Mouse (Mus musculus) midbrain, postnatal 0 days (tissue): ENCODE data around the gene Atp5l. TPM values are rescaled to one million over a fixed set of nuclear protein-coding genes. Genes with fewer than 3 reads are reported as not detected.

ENCODE experiments used
- ATAC-seq: fragments of 200-750 bp; cut with Nextera tagmentation; 2 replicates; pipeline ENCODE4 v1.8.0; 2017; ENCODE audit warnings: moderate number of reproducible peaks, mild to moderate bottlenecking, moderate TSS enrichment, moderate library complexity; ENCODE audit not compliant: low FRiP score
- DNase-seq: peaks from one replicate; pipeline ENCODE4 v3.0.0-alpha.2; 2015; ENCODE audit warnings: low spot score
- H3K27ac ChIP-seq: fragments of 300-500 bp; sonication (generic); 2 replicates; pipeline ENCODE4 v1.5.1; 2014; ENCODE audit warnings: low read depth, mild to moderate bottlenecking, low read length, mixed read lengths
- H3K27me3 ChIP-seq: fragments of 300-500 bp; sonication (generic); 2 replicates; pipeline ENCODE4 v1.6.1; 2014; ENCODE audit warnings: low read length, control low read depth, mixed read lengths; ENCODE audit not compliant: insufficient read depth
- H3K36me3 ChIP-seq: fragments of 300-500 bp; sonication (generic); 2 replicates; pipeline ENCODE4 v1.6.1; 2014; ENCODE audit warnings: low read length, control low read depth, mixed read lengths; ENCODE audit not compliant: insufficient read depth
- H3K4me1 ChIP-seq: fragments of 300-500 bp; sonication (generic); 2 replicates; pipeline ENCODE4 v1.6.1; 2014; ENCODE audit warnings: mild to moderate bottlenecking, control low read depth, antibody characterized with exemption, low read length, mixed read lengths; ENCODE audit not compliant: insufficient read depth
- H3K4me2 ChIP-seq: fragments of 300-500 bp; sonication (generic); 2 replicates; pipeline ENCODE4 v1.6.1; 2014; ENCODE audit warnings: low read depth, mild to moderate bottlenecking, low read length, mixed read lengths; ENCODE audit not compliant: poor library complexity, severe bottlenecking
- H3K4me3 ChIP-seq: fragments of 300-500 bp; sonication (generic); 2 replicates; pipeline ENCODE4 v1.5.1; 2014; ENCODE audit warnings: low read depth, mild to moderate bottlenecking, low read length, moderate library complexity
- H3K9ac ChIP-seq: fragments of 300-500 bp; sonication (generic); replicated peaks from 2 replicates; pipeline ENCODE4 v1.6.1; 2014; ENCODE audit warnings: mild to moderate bottlenecking, low read length, moderate library complexity, mixed read lengths; ENCODE audit not compliant: poor library complexity, severe bottlenecking
- H3K9me3 ChIP-seq: fragments of 300-500 bp; sonication (generic); 2 replicates; pipeline ENCODE4 v1.6.1; 2016; ENCODE audit warnings: low read length, control low read depth
- CTCF ChIP-seq: IDR thresholded peaks from 2 replicates; pipeline ENCODE4 v1.5.1; 2016; ENCODE audit warnings: antibody characterized with exemption, mild to moderate bottlenecking
- WGBS: fragments of 180-500 bp; shearing (Covaris S2); extraction: QIAGEN DNeasy Blood & Tissue Kit; methylation state at CpG from one replicate; pipeline ENCODE4 v1.1.7; 2014; 5-methylcytosine and 5-hydroxymethylcytosine counted together
- polyA plus RNA-seq: library from polyadenylated mRNA; unstranded; fragments of >200 nt; fragmentation: Nextera tagmentation; extraction: Ambion mirVana; gene quantifications from 2 replicates; pipeline ENCODE4 v1.2.1, GENCODE M21; 2015
- total RNA-seq: library from RNA; depleted of rRNA; stranded (reverse); fragments of >200 nt; gene quantifications from 2 replicates; pipeline ENCODE4 v1.2.3, GENCODE M21; 2014

The Atp5l gene
- total and polyA plus RNA-seq, 2 experiments from 2014 or later: 253 to 874 TPM

GRCm38 (mm10) chr9:44881941-44882435 is 38.6 kb downstream of the Atp5l start:
- TF ChIP-seq CTCF: no peak; the same call in 1 of the 2 replicates
- Histone ChIP-seq H3K27me3 (no peaks in the 10 kb centered on the region), H3K27ac (peak overlapping the region; percentile 99), H3K9ac (peak overlapping the region; percentile 99), H3K4me1 (peaks cover 15% of the 10 kb centered on the region), H3K4me2 (peak overlapping the region; percentile 90), H3K9me3 (no peaks in the 10 kb centered on the region), H3K36me3 (no peaks in the 10 kb centered on the region), H3K4me3 (peak overlapping the region; percentile 96)
- ATAC-seq (peak; percentile 76), DNase-seq (peak; percentile 92)
- WGBS: under 1% methylated on average over 29 of the region's 29 CpGs

GRCm38 (mm10) chr9:44881221-44881871 is 39.2 kb downstream of the Atp5l start, which contains the start of gene Kmt2a:
Gene Kmt2a, minus strand, starts transcription at chr9:44881296.
- Histone ChIP-seq H3K4me3 (peak within 1 kb of the TSS; percentile 96), H3K4me1 (peaks cover 17% of the 10 kb centered on the region), H3K9me3 (no peaks in the 10 kb centered on the region), H3K27ac (peak within 1 kb of the TSS; percentile 99), H3K4me2 (peak within 1 kb of the TSS; percentile 90), H3K9ac (peak within 1 kb of the TSS; percentile 99), H3K27me3 (no peaks in the 10 kb centered on the region), H3K36me3 (no peaks in the 10 kb centered on the region)
- DNase-seq: peak; percentile 97
- peak; percentile 83 for ATAC-seq
- TF ChIP-seq CTCF: no peak
- WGBS: under 1% methylated on average over 38 of the region's 71 CpGs

GRCm38 (mm10) chr9:44880309-44881081 is 40.0 kb downstream of the Atp5l start:
- Histone ChIP-seq H3K4me2 (peak overlapping the region; percentile 90), H3K36me3 (no peaks in the 10 kb centered on the region), H3K4me1 (peaks cover 17% of the 10 kb centered on the region), H3K9ac (peak overlapping the region; percentile 99), H3K4me3 (peak overlapping the region; percentile 96), H3K27me3 (no peaks in the 10 kb centered on the region), H3K27ac (peak overlapping the region; percentile 99), H3K9me3 (no peaks in the 10 kb centered on the region)
- no peak for TF ChIP-seq CTCF
- WGBS: under 1% methylated on average over 41 of the region's 44 CpGs
- ATAC-seq (peak; percentile 8; the same call in 1 of the 2 replicates), DNase-seq (peak; percentile 30)

GRCm38 (mm10) chr9:44879694-44880271 is 40.8 kb downstream of the Atp5l start:
- no peaks in the 10 kb centered on the region for H3K9me3 ChIP-seq
- DNase-seq: peak; percentile 38
- H3K4me3 ChIP-seq: peak overlapping the region; percentile 96
- peak overlapping the region; percentile 90 for H3K4me2 ChIP-seq
- TF ChIP-seq CTCF: no peak
- peaks cover 17% of the 10 kb centered on the region for H3K4me1 ChIP-seq
- peak overlapping the region; percentile 99 for H3K9ac ChIP-seq
- H3K27me3 ChIP-seq: no peaks in the 10 kb centered on the region
- H3K27ac ChIP-seq: peak overlapping the region; percentile 99
- no peaks in the 10 kb centered on the region for H3K36me3 ChIP-seq
- ATAC-seq: no peak
- whole genome bisulfite sequencing: under 1% methylated on average over 13 of the region's 13 CpGs

GRCm38 (mm10) chr9:44878776-44879500 is 41.6 kb downstream of the Atp5l start:
- H3K27me3 ChIP-seq: no peaks in the 10 kb centered on the region
- peak overlapping the region; percentile 99 for H3K27ac ChIP-seq
- H3K36me3 ChIP-seq: no peaks in the 10 kb centered on the region
- 12% methylated on average over 8 of the region's 9 CpGs for WGBS
- H3K4me1 ChIP-seq: peaks cover 17% of the 10 kb centered on the region
- ATAC-seq (no peak), DNase-seq (no peak)
- H3K9me3 ChIP-seq: no peaks in the 10 kb centered on the region
- peak overlapping the region; percentile 90 for H3K4me2 ChIP-seq
- no peak for TF ChIP-seq CTCF
- peak overlapping the region; percentile 99 for H3K9ac ChIP-seq
- peak overlapping the region; percentile 96 for H3K4me3 ChIP-seq
